Comparison of ENCODE assay signal across 8 mouse cellular contexts in genomic region chr5:120562956-120563913, GRCm38 (mm10). TPM values are rescaled to one million over a fixed set of nuclear protein-coding genes. Genes with fewer than 3 reads are reported as not detected.
A peak's percentile ranks its signal among the peaks of the same experiment; 100 is the strongest.
DNase-seq lines count a peak whose midpoint lies in the region; ATAC-seq and TF ChIP-seq lines count a peak whose summit lies in the region.

No protein-coding gene starts in this region.

- no peaks in the 10 kb centered on the region for H3K36me3 ChIP-seq in heart, embryonic 13.5 days
- no peaks in the 10 kb centered on the region for H3K36me3 ChIP-seq in kidney, postnatal 0 days (ENCODE audit: insufficient read depth, low read length)

- no peaks in the 10 kb centered on the region for H3K27me3 ChIP-seq in cerebellum, adult 2 months (ENCODE audit: control insufficient read depth, insufficient read depth, low read length)
- H3K27me3 ChIP-seq in heart, embryonic 13.5 days (replicated peaks), result no peaks in the 10 kb centered on the region
- H3K27me3 ChIP-seq in kidney, postnatal 0 days (ENCODE audit: insufficient read depth, low read length), result no peaks in the 10 kb centered on the region

- 72% methylated on average over 28 of the region's 28 CpGs for WGBS in cerebellum, adult 2 months
- 36% methylated on average over 28 of the region's 28 CpGs for WGBS in heart, embryonic 13.5 days
- 17% methylated on average over 28 of the region's 28 CpGs for WGBS in kidney, postnatal 0 days

- no peak for TF ChIP-seq POLR2A in cerebellum, adult 2 months (IDR thresholded peaks at IDR 0.05; ENCODE audit: borderline replicate concordance, insufficient read depth, low read length)

- peaks cover 59% of the 10 kb centered on the region for H3K4me1 ChIP-seq in cerebellum, adult 2 months (ENCODE audit: control insufficient read depth, insufficient read depth, low read length)
- peaks cover 81% of the 10 kb centered on the region for H3K4me1 ChIP-seq in heart, embryonic 13.5 days
- peaks cover 69% of the 10 kb centered on the region for H3K4me1 ChIP-seq in kidney, postnatal 0 days (replicated peaks; ENCODE audit: insufficient read depth, low read length)

- H3K9ac ChIP-seq in heart, embryonic 13.5 days, result peak overlapping the region; percentile 62
- peak overlapping the region; percentile 8; the same call in 1 of the 2 replicates for H3K9ac ChIP-seq in kidney, postnatal 0 days (ENCODE audit: low read depth, low read length)

- no peak for TF ChIP-seq CTCF in cerebellum, adult 2 months (IDR thresholded peaks at IDR 0.05; ENCODE audit: borderline replicate concordance, insufficient read depth, low read depth, low read length)
- no peak for TF ChIP-seq CTCF in kidney, postnatal 0 days (IDR thresholded peaks at IDR 0.05; ENCODE audit: low read depth)

- peak overlapping the region; percentile 31 for H3K4me2 ChIP-seq in heart, embryonic 13.5 days
- H3K4me2 ChIP-seq in kidney, postnatal 0 days (ENCODE audit: low read length), result peak overlapping the region; percentile 21; the same call in 1 of the 2 replicates

- H3K9me3 ChIP-seq in heart, embryonic 13.5 days, result no peaks in the 10 kb centered on the region
- no peaks in the 10 kb centered on the region for H3K9me3 ChIP-seq in kidney, postnatal 0 days (replicated peaks; ENCODE audit: low read length)

- H3K27ac ChIP-seq in cerebellum, adult 2 months (ENCODE audit: insufficient read depth, low read length), result no peak overlapping the region
- peak overlapping the region; percentile 87 for H3K27ac ChIP-seq in heart, embryonic 13.5 days (replicated peaks)
- peak overlapping the region; percentile 84 for H3K27ac ChIP-seq in kidney, postnatal 0 days

- peak; percentile 62; the same call in 1 of the 2 replicates for ATAC-seq in heart, embryonic 13.5 days (ENCODE audit: extremely low read depth, insufficient number of reproducible peaks, low FRiP score, low TSS enrichment)
- ATAC-seq in kidney, postnatal 0 days (replicated peaks; ENCODE audit: low FRiP score, low read depth), result peak; percentile 53; the same call in 1 of the 2 replicates

- DNase-seq in cerebellum, adult 2 months, result peak; percentile 41 to 46
- no peak for DNase-seq in cerebellum, adult 8-10 months
- DNase-seq in embryo, embryonic 9.5 days (ENCODE audit: extremely low spot score), result peak; percentile 61
- DNase-seq in kidney, postnatal 0 days (ENCODE audit: low spot score), result peak; percentile 93
- DNase-seq in lung, postnatal 36 days, result peak; percentile 70
- DNase-seq in spleen, adult 12 weeks (ENCODE audit: low spot score), result no peak
- no peak for DNase-seq in thymus, postnatal 14 days

- no peak overlapping the region for H3K4me3 ChIP-seq in cerebellum, adult 2 months (replicated peaks; ENCODE audit: insufficient read depth, low read depth, low read length)
- no peak overlapping the region for H3K4me3 ChIP-seq in heart, embryonic 13.5 days
- no peak overlapping the region for H3K4me3 ChIP-seq in kidney, postnatal 0 days (replicated peaks; ENCODE audit: low read depth, low read length)

RNA-seq across cellular contexts. Expression of gene Tpcn1, which starts 25.2 kb away (rescaled TPM):
- 47.3 and 56.6 TPM in 2 replicates for polyA plus RNA-seq in cerebellum, adult 2 months (2012; rRNA removed)
- 14.9 and 16.1 TPM in 2 replicates for polyA plus RNA-seq in heart, embryonic 13.5 days (2015; fragmentation: Nextera tagmentation; extraction: Ambion mirVana)
- polyA plus RNA-seq in kidney, postnatal 0 days (2015; fragmentation: Nextera tagmentation; extraction: Ambion mirVana), result 34.6 and 35.4 TPM in 2 replicates

RNA-seq across cellular contexts. Expression of gene Iqcd, which starts 25.6 kb away (rescaled TPM):
- 1.8 and 2.0 TPM in 2 replicates for polyA plus RNA-seq in cerebellum, adult 2 months (2012; rRNA removed)
- 0.27 and 0.44 TPM in 2 replicates for polyA plus RNA-seq in heart, embryonic 13.5 days (2015; fragmentation: Nextera tagmentation; extraction: Ambion mirVana)
- polyA plus RNA-seq in kidney, postnatal 0 days (2015; fragmentation: Nextera tagmentation; extraction: Ambion mirVana), result 1.1 and 1.4 TPM in 2 replicates

RNA-seq across cellular contexts. Expression of gene Rita1, which starts 49.2 kb away (rescaled TPM):
- polyA plus RNA-seq in cerebellum, adult 2 months (2012; rRNA removed), result 43.7 and 47.3 TPM in 2 replicates
- 9.6 and 10.4 TPM in 2 replicates for polyA plus RNA-seq in heart, embryonic 13.5 days (2015; fragmentation: Nextera tagmentation; extraction: Ambion mirVana)
- 14.3 and 16.3 TPM in 2 replicates for polyA plus RNA-seq in kidney, postnatal 0 days (2015; fragmentation: Nextera tagmentation; extraction: Ambion mirVana)

RNA-seq across cellular contexts. Expression of gene Ddx54, which starts 49.3 kb away (rescaled TPM):
- polyA plus RNA-seq in cerebellum, adult 2 months (2012; rRNA removed), result 24.1 and 25.4 TPM in 2 replicates
- 29.6 and 29.7 TPM in 2 replicates for polyA plus RNA-seq in heart, embryonic 13.5 days (2015; fragmentation: Nextera tagmentation; extraction: Ambion mirVana)
- polyA plus RNA-seq in kidney, postnatal 0 days (2015; fragmentation: Nextera tagmentation; extraction: Ambion mirVana), result 34.8 and 38.6 TPM in 2 replicates

RNA-seq across cellular contexts. Expression of gene Slc8b1, which starts 52.3 kb away (rescaled TPM):
- 8.2 TPM in 2 replicates for polyA plus RNA-seq in cerebellum, adult 2 months (2012; rRNA removed)
- 4.5 and 4.6 TPM in 2 replicates for polyA plus RNA-seq in heart, embryonic 13.5 days (2015; fragmentation: Nextera tagmentation; extraction: Ambion mirVana)
- polyA plus RNA-seq in kidney, postnatal 0 days (2015; fragmentation: Nextera tagmentation; extraction: Ambion mirVana), result 9.5 and 9.8 TPM in 2 replicates

Comparison
In these comparisons a context has a peak if more than half of its experiments do, and no peak if none do; other contexts are left out.
1. DNase-seq: peak in cerebellum, adult 2 months (2 of 2), embryo, embryonic 9.5 days (single experiment), kidney, postnatal 0 days (single experiment) and lung, postnatal 36 days (single experiment); none in cerebellum, adult 8-10 months (single experiment), spleen, adult 12 weeks (single experiment) and thymus, postnatal 14 days (single experiment).